10 mouse cellular contexts compared by ENCODE assay signal in the genomic region with DNA sequence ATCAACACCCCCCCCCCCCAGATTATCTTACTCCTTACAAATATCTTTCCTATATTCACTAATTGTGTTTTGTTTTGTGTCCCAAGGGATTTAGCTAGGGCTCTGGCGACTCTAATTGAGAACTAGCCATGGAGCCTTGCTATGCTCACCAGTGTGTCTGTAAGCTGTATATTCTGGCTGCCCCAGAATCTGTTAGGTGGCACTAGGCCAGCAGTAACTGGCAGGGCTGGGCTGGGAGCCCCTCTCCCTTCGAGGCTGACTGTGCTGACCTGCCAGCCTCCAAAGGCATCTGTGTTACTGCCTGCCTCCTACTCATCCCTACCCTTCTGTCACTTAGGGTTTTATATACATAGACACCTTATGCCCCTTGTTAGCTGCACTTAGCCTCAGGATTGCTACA.
DNase-seq lines count a peak whose midpoint lies in the region; ATAC-seq and TF ChIP-seq lines count a peak whose summit lies in the region.
"Had no signal": no experiment of that assay in that cellular context is flagged by ENCODE, and none has a peak within 500 bp of the region (broad histone marks: within the 10 kb centered on the region; RNA-seq: fewer than 3 reads in every experiment).

No protein-coding gene starts in this region.

- DNase-seq in heart, postnatal 4 days, result peak; percentile 29
- no peak for DNase-seq in heart, adult 2 months
- peak; percentile 61 for DNase-seq in midbrain, embryonic 14.5 days
- DNase-seq in c-Kit-positive CD71-positive TER-119-positive erythroid progenitor cells, embryonic 14.5 days (ENCODE audit: low spot score), result no peak
- DNase-seq: kidney, adult 8-10 months; thymus, postnatal 4 days had no signal

- intact Hi-C loops in heart, adult 2 months (cut with DNase I), result no loop called here

- no peaks in the 10 kb centered on the region for H3K27me3 ChIP-seq in heart, adult 2 months (ENCODE audit: control insufficient read depth, insufficient read depth, low read length)
- H3K27me3 ChIP-seq in embryonic facial prominence, embryonic 12.5 days, result 0 out of 2 replicates have a peak, but pooled peaks cover 2% of the 10 kb centered on the region
- H3K27me3 ChIP-seq in forebrain, embryonic 16.5 days (replicated peaks; ENCODE audit: control insufficient read depth, insufficient read depth, low read length), result no peaks in the 10 kb centered on the region
- no peaks in the 10 kb centered on the region for H3K27me3 ChIP-seq in midbrain, embryonic 14.5 days (ENCODE audit: control insufficient read depth, insufficient read depth, low read length)
- H3K27me3 ChIP-seq: limb, embryonic 12.5 days had no signal

- H3K79me2 ChIP-seq in heart, adult 2 months (replicated peaks; ENCODE audit: control insufficient read depth, insufficient read depth, low read length), result no peaks in the 10 kb centered on the region

- no peak for TF ChIP-seq EP300 in heart, adult 2 months (IDR thresholded peaks at IDR 0.05; ENCODE audit: insufficient read depth, low read depth, low read length)

- H3K4me1 ChIP-seq in heart, adult 2 months (ENCODE audit: control insufficient read depth, insufficient read depth, low read length), result no peaks in the 10 kb centered on the region
- peaks cover 20% of the 10 kb centered on the region; the same call in 1 of the 2 replicates for H3K4me1 ChIP-seq in embryonic facial prominence, embryonic 12.5 days
- H3K4me1 ChIP-seq in forebrain, embryonic 16.5 days (replicated peaks; ENCODE audit: control insufficient read depth, insufficient read depth, low read length), result peaks cover 4% of the 10 kb centered on the region; the same call in 1 of the 2 replicates
- no peaks in the 10 kb centered on the region for H3K4me1 ChIP-seq in midbrain, embryonic 14.5 days (ENCODE audit: control insufficient read depth, insufficient read depth, low read length)

- 0 out of 2 replicates have a peak, but pooled peaks have one; percentile 67 for ATAC-seq in embryonic facial prominence, embryonic 12.5 days (ENCODE audit: insufficient number of reproducible peaks, insufficient read depth, low FRiP score, low TSS enrichment)
- ATAC-seq in forebrain, embryonic 16.5 days, result peak; percentile 93
- ATAC-seq in midbrain, embryonic 14.5 days (ENCODE audit: low FRiP score, low TSS enrichment), result peak; percentile 55; the same call in 1 of the 2 replicates
- no peak for ATAC-seq in granulocyte monocyte progenitor cell, adult 5-6 weeks (replicated peaks; ENCODE audit: poor library complexity, severe bottlenecking)

- WGBS in heart, adult 2 months, result 26% methylated on average over 2 of the region's 2 CpGs
- 15% methylated on average over 2 of the region's 2 CpGs for WGBS in embryonic facial prominence, embryonic 12.5 days
- 9% methylated on average over 2 of the region's 2 CpGs for WGBS in forebrain, embryonic 16.5 days
- WGBS in midbrain, embryonic 14.5 days, result 26% methylated on average over 2 of the region's 2 CpGs

- no peak overlapping the region for H3K4me3 ChIP-seq in heart, adult 2 months
- H3K4me3 ChIP-seq in embryonic facial prominence, embryonic 12.5 days, result no peak overlapping the region
- no peak overlapping the region for H3K4me3 ChIP-seq in forebrain, embryonic 16.5 days (replicated peaks; ENCODE audit: low read length)
- H3K4me3 ChIP-seq in midbrain, embryonic 14.5 days (replicated peaks; ENCODE audit: low read depth, low read length), result no peak overlapping the region
- H3K4me3 ChIP-seq: limb, embryonic 12.5 days had no signal

- TF ChIP-seq POLR2A in heart, adult 2 months (IDR thresholded peaks at IDR 0.05; ENCODE audit: insufficient read depth, low read depth, low read length), result no peak

- no peak for TF ChIP-seq CTCF in heart, adult 2 months (IDR thresholded peaks at IDR 0.05)

- no peaks in the 10 kb centered on the region for H3K36me3 ChIP-seq in heart, adult 2 months (ENCODE audit: control insufficient read depth, insufficient read depth, low read length)
- no peaks in the 10 kb centered on the region for H3K36me3 ChIP-seq in embryonic facial prominence, embryonic 12.5 days
- H3K36me3 ChIP-seq in forebrain, embryonic 16.5 days (ENCODE audit: control insufficient read depth, insufficient read depth), result no peaks in the 10 kb centered on the region
- no peaks in the 10 kb centered on the region for H3K36me3 ChIP-seq in midbrain, embryonic 14.5 days (ENCODE audit: control insufficient read depth, insufficient read depth, low read length)
- H3K36me3 ChIP-seq: limb, embryonic 12.5 days had no signal

- H3K9me3 ChIP-seq in embryonic facial prominence, embryonic 12.5 days, result no peaks in the 10 kb centered on the region
- H3K9me3 ChIP-seq in forebrain, embryonic 16.5 days (ENCODE audit: control insufficient read depth, low read length), result no peaks in the 10 kb centered on the region
- H3K9me3 ChIP-seq in midbrain, embryonic 14.5 days (ENCODE audit: control insufficient read depth, low read length), result no peaks in the 10 kb centered on the region
- H3K9me3 ChIP-seq: limb, embryonic 12.5 days had no signal

- no peak overlapping the region for H3K9ac ChIP-seq in heart, adult 2 months (ENCODE audit: low read depth, low read length)
- H3K9ac ChIP-seq in embryonic facial prominence, embryonic 12.5 days, result no peak overlapping the region
- no peak overlapping the region for H3K9ac ChIP-seq in forebrain, embryonic 16.5 days (replicated peaks; ENCODE audit: low read depth, low read length)
- no peak overlapping the region for H3K9ac ChIP-seq in midbrain, embryonic 14.5 days (replicated peaks; ENCODE audit: low read length)
- H3K9ac ChIP-seq: limb, embryonic 12.5 days had no signal

- H3K27ac ChIP-seq in heart, adult 2 months, result no peak overlapping the region
- H3K27ac ChIP-seq in embryonic facial prominence, embryonic 12.5 days, result 0 out of 2 replicates have a peak overlapping the region, but pooled peaks have one; percentile 26
- no peak overlapping the region for H3K27ac ChIP-seq in forebrain, embryonic 16.5 days (ENCODE audit: low read length)
- no peak overlapping the region for H3K27ac ChIP-seq in midbrain, embryonic 14.5 days (replicated peaks; ENCODE audit: low read depth, low read length)
- H3K27ac ChIP-seq: limb, embryonic 12.5 days had no signal

- H3K4me2 ChIP-seq in embryonic facial prominence, embryonic 12.5 days (replicated peaks), result no peak overlapping the region
- no peak overlapping the region for H3K4me2 ChIP-seq in forebrain, embryonic 16.5 days (ENCODE audit: low read length)
- no peak overlapping the region for H3K4me2 ChIP-seq in midbrain, embryonic 14.5 days (ENCODE audit: low read length)
- H3K4me2 ChIP-seq: limb, embryonic 12.5 days had no signal

Comparison
In these comparisons a context has a peak if more than half of its experiments do, and no peak if none do; other contexts are left out.
1. DNase-seq: peak in heart, postnatal 4 days (single experiment) and midbrain, embryonic 14.5 days (single experiment); none in heart, adult 2 months (0 of 2) and c-Kit-positive CD71-positive TER-119-positive erythroid progenitor cells, embryonic 14.5 days (single experiment).